Mouse (Mus musculus): ENCODE data around the gene Ankrd37.

Gene Ankrd37

DNA sequence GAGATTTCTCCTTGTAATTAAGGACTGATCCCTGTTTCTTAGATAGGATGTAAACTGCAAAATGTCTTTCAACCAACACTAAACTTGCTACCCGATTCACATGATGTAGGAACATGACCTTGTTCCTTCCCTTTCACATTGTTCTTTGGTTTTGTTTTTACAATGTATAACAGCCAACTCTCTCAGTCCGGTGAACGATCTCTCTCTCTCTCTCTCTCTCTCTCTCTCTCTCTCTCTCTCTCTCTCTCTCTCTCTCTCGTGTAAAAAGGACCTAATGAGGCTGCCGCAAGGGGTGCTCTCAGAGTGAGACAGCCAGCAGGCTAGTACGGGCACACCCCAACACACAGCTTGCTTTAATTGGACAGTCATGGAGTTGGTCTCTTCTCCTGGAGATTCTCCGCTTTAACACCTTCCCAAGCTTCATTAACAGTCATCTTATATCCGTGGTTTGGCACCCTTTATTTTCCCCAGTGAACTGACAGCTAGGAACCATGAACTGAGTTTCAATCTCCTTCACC, 31.5 kb downstream of the Ankrd37 start:
- DNase-seq (ENCODE audit: low spot score in 2 of 2): no peak

DNA sequence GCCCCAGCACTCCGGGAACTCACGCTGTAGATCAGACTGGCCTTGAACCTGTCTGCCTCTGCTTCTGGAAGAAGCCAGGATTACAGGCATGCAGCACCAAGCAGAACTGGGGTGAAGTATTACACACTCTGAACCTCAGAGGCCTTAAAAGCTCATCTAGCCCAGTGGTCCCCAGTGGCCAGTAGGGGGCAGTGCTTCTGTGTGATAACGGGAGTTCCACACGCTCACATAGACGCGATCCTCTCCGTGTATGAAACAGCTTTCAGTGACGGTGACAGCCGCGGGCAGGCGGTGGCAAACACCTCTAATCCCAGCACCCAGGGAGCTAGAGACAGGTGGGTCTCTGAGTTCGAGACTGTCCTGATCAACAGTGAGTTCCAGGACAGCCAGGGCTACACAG, 34.6 kb downstream of the Ankrd37 start:
- no peak for DNase-seq (ENCODE audit: low spot score in 2 of 2)

DNA sequence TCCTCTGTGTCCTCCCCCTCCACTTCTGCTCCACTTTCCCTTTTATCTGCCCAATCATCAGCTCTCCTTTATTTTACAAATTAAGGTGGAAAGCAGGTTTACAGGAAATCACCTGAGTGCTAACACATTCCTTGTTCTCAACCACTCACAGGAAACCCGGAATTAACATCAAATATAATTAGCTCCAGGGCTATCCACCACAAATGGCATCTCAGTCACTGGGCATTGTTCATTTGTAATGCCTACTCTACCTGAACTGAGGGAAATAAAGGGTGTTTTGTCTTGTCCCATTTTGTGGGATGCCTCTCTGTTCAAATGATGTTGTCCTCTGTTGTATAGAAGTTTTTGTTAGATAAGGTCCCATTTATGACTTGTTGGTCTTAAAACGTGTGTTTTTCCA, 54.9 kb downstream of the Ankrd37 start:
- no peak for DNase-seq (ENCODE audit: low spot score in 2 of 2)
